In the genomic region with DNA sequence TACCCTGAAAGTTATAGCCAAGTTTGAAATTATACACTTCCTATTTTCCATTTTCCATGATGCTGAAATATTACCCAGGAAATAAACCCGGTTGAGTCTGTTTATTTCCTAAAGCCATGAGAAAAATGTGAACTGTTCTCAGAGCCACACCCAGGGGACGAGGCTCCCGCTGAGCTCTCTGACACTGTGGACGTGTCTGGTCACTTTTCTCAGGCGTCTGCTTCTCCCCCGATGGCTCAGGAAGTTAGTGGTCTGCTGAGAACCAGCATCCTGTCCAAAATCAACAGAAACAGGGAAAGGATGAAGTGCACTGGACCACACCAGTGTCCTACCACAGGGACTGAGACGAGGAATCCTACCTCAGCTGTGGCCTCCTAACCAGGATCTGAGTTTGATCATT, we compare ENCODE assay signal across 17 mouse cellular contexts. TPM values are rescaled to one million over a fixed set of nuclear protein-coding genes. Genes with fewer than 3 reads are reported as not detected.
DNase-seq lines count a peak whose midpoint lies in the region; ATAC-seq lines count a peak whose summit lies in the region.
"Had no signal": no experiment of that assay in that cellular context is flagged by ENCODE, and none has a peak within 500 bp of the region (broad histone marks: within the 10 kb centered on the region; RNA-seq: fewer than 3 reads in every experiment).

No protein-coding gene starts in this region.

- ATAC-seq in heart, embryonic 11.5 days (replicated peaks; ENCODE audit: insufficient number of reproducible peaks, low FRiP score, low TSS enrichment) = no peak
- no peak for ATAC-seq in neural tube, embryonic 15.5 days (ENCODE audit: low FRiP score)
- no peak for ATAC-seq in hindbrain, embryonic 11.5 days (ENCODE audit: low FRiP score)
- ATAC-seq: forebrain, embryonic 14.5 days had no signal

- intact Hi-C loops in heart, postnatal 25 days (cut with DNase I) = no loop called here

- H3K4me2 ChIP-seq in heart, embryonic 11.5 days = no peak overlapping the region
- H3K4me2 ChIP-seq in neural tube, embryonic 15.5 days = no peak overlapping the region
- no peak overlapping the region for H3K4me2 ChIP-seq in hindbrain, embryonic 11.5 days (replicated peaks; ENCODE audit: low read depth, low read length)
- H3K4me2 ChIP-seq: limb, embryonic 15.5 days; midbrain, embryonic 11.5 days had no signal

- H3K27me3 ChIP-seq in heart, embryonic 11.5 days (ENCODE audit: control insufficient read depth, insufficient read depth, low read length) = no peaks in the 10 kb centered on the region
- H3K27me3 ChIP-seq in neural tube, embryonic 15.5 days (replicated peaks) = no peaks in the 10 kb centered on the region
- no peaks in the 10 kb centered on the region for H3K27me3 ChIP-seq in hindbrain, embryonic 11.5 days (ENCODE audit: control insufficient read depth, insufficient read depth, low read length)
- H3K27me3 ChIP-seq: limb, embryonic 15.5 days had no signal

- no peaks in the 10 kb centered on the region for H3K9me3 ChIP-seq in heart, embryonic 11.5 days (replicated peaks; ENCODE audit: control insufficient read depth, low read length)
- no peaks in the 10 kb centered on the region for H3K9me3 ChIP-seq in neural tube, embryonic 15.5 days (replicated peaks)
- H3K9me3 ChIP-seq in hindbrain, embryonic 11.5 days (ENCODE audit: control insufficient read depth, low read length) = no peaks in the 10 kb centered on the region
- H3K9me3 ChIP-seq: G1E; hindbrain, embryonic 10.5 days; limb, embryonic 15.5 days had no signal

- H3K4me3 ChIP-seq in heart, embryonic 11.5 days (ENCODE audit: low read depth, low read length) = no peak overlapping the region
- no peak overlapping the region for H3K4me3 ChIP-seq in neural tube, embryonic 15.5 days (replicated peaks)
- H3K4me3 ChIP-seq in hindbrain, embryonic 11.5 days (ENCODE audit: low read depth, low read length) = no peak overlapping the region
- H3K4me3 ChIP-seq: hindbrain, embryonic 10.5 days; limb, embryonic 15.5 days had no signal

- peak; percentile 21 to 74 for DNase-seq in heart, adult 18-20 months
- DNase-seq in heart, adult 9 months (ENCODE audit: low spot score in 2 of 2) = peak; percentile 47 to 71
- peak; percentile 10 for DNase-seq in heart, postnatal 25 days (ENCODE audit: low spot score)
- peak; percentile 55 for DNase-seq in kidney, postnatal 10 days
- no peak for DNase-seq in hindbrain, embryonic 11.5 days (ENCODE audit: low spot score)
- DNase-seq: adrenal gland, postnatal 10 days; cerebellum, postnatal 10 days; layer of hippocampus, adult 9-11 months; lung, postnatal 14 days; retina, postnatal 1 day had no signal

- H3K4me1 ChIP-seq in heart, embryonic 11.5 days (ENCODE audit: control insufficient read depth, insufficient read depth, low read length) = no peaks in the 10 kb centered on the region
- H3K4me1 ChIP-seq in neural tube, embryonic 15.5 days = no peaks in the 10 kb centered on the region
- no peaks in the 10 kb centered on the region for H3K4me1 ChIP-seq in hindbrain, embryonic 11.5 days (replicated peaks; ENCODE audit: control insufficient read depth, insufficient read depth, low read length)

- H3K36me3 ChIP-seq in heart, embryonic 11.5 days (ENCODE audit: control insufficient read depth, insufficient read depth, low read length) = no peaks in the 10 kb centered on the region
- no peaks in the 10 kb centered on the region for H3K36me3 ChIP-seq in neural tube, embryonic 15.5 days
- no peaks in the 10 kb centered on the region for H3K36me3 ChIP-seq in hindbrain, embryonic 11.5 days (ENCODE audit: control insufficient read depth, insufficient read depth, low read length)
- H3K36me3 ChIP-seq: G1E; hindbrain, embryonic 10.5 days; limb, embryonic 15.5 days had no signal

- 40% methylated on average over 7 of the region's 7 CpGs for WGBS in heart, embryonic 11.5 days (ENCODE audit: insufficient replicate concordance)
- WGBS in neural tube, embryonic 15.5 days = 69% methylated on average over 7 of the region's 7 CpGs
- WGBS in hindbrain, embryonic 11.5 days = 68% methylated on average over 7 of the region's 7 CpGs

- no peak overlapping the region for H3K27ac ChIP-seq in heart, embryonic 11.5 days (ENCODE audit: low read depth, low read length)
- H3K27ac ChIP-seq in neural tube, embryonic 15.5 days (replicated peaks) = no peak overlapping the region
- no peak overlapping the region for H3K27ac ChIP-seq in hindbrain, embryonic 11.5 days (ENCODE audit: low read depth, low read length)
- H3K27ac ChIP-seq: hindbrain, embryonic 10.5 days; limb, embryonic 15.5 days had no signal

- H3K9ac ChIP-seq in heart, embryonic 11.5 days (ENCODE audit: low read depth, low read length) = no peak overlapping the region
- no peak overlapping the region for H3K9ac ChIP-seq in neural tube, embryonic 15.5 days (replicated peaks)
- H3K9ac ChIP-seq in hindbrain, embryonic 11.5 days (ENCODE audit: low read depth, low read length) = no peak overlapping the region
- H3K9ac ChIP-seq: limb, embryonic 15.5 days had no signal

RNA-seq across cellular contexts. Expression of gene 4932438A13Rik, which starts 43.5 kb away (rescaled TPM):
- total RNA-seq in heart, adult 18-20 months (2021) = 10 to 100 TPM; 48.0 to 57.0 TPM
- 34.7 and 41.6 TPM in 2 replicates for polyA plus RNA-seq in heart, embryonic 11.5 days (2014; fragmentation: Nextera tagmentation; extraction: Ambion mirVana)
- 10 to 100 TPM; 36.6 to 50.4 TPM for total RNA-seq in heart, postnatal 25 days (2021)
- 73.9 and 75.2 TPM in 2 replicates for polyA plus RNA-seq in neural tube, embryonic 15.5 days (2015; fragmentation: Nextera tagmentation; extraction: Ambion mirVana)
- polyA plus RNA-seq in hindbrain, embryonic 11.5 days (2014; fragmentation: Nextera tagmentation; extraction: Ambion mirVana) = 45.7 and 62.4 TPM in 2 replicates
